Mouse (Mus musculus) CH12.LX (cell line): ENCODE data around the gene Chrna4.

ENCODE experiments used
- CTCF ChIP-seq, 2 experiments: IDR thresholded peaks in 1 of 2; conservative IDR thresholded peaks in 1 of 2; 2 replicates each; pipeline ENCODE4 v1.5.1; 2011 to 2012; ENCODE audit warnings: low read depth in 2 of 2, low read length in 2 of 2, improper control_type of control experiment in 1 of 2, inconsistent platforms in 1 of 2, mild to moderate bottlenecking in 1 of 2, moderate library complexity in 1 of 2
- JUND ChIP-seq: conservative IDR thresholded peaks from 2 replicates; pipeline ENCODE4 v1.6.1; 2011; ENCODE audit warnings: low read depth, low read length, improper control_type of control experiment
- POLR2A ChIP-seq: IDR thresholded peaks from 2 replicates; pipeline ENCODE4 v1.6.1; 2011; ENCODE audit warnings: low read depth, mild to moderate bottlenecking, improper control_type of control experiment, low read length
- RAD21 ChIP-seq: IDR thresholded peaks from 2 replicates; pipeline ENCODE4 v1.6.1; 2011; ENCODE audit warnings: low read depth, mild to moderate bottlenecking, low read length, improper control_type of control experiment, moderate library complexity
- SMC3 ChIP-seq: IDR thresholded peaks from 2 replicates; pipeline ENCODE4 v1.6.1; 2011; ENCODE audit warnings: low read depth, low read length, improper control_type of control experiment
- USF2 ChIP-seq: conservative IDR thresholded peaks from 2 replicates; pipeline ENCODE4 v1.6.1; 2011; ENCODE audit warnings: low read depth, low read length, improper control_type of control experiment
- ZC3H11A ChIP-seq: IDR thresholded peaks from 2 replicates; pipeline ENCODE4 v1.6.1; 2012; ENCODE audit warnings: low read depth, mild to moderate bottlenecking, inconsistent platforms, low read length, improper control_type of control experiment

- TF ChIP-seq POLR2A (no peak), JUND (no peak), CTCF (conservative IDR thresholded peaks at IDR 0.05 in 1 of 2, IDR thresholded peaks at IDR 0.05 in 1 of 2; ENCODE audit: low read depth in 2 of 2, low read length in 2 of 2) (no peak), RAD21 (no peak), ZC3H11A (no peak), USF2 (no peak), SMC3 (no peak)
These were observed 1.4 kb downstream of the Chrna4 start for GRCm38 (mm10) chr2:181041941-181042340.
